Mouse (Mus musculus) MEL (cell line): Measurements from ENCODE around the gene Ccdc187. TPM values are rescaled to one million over a fixed set of nuclear protein-coding genes. Genes with fewer than 3 reads are reported as not detected.

Experiments used
- DNase-seq: peaks from one replicate; pipeline ENCODE4 v3.0.0; 2011; ENCODE audit warnings: low read depth, low spot score
- H3K27ac ChIP-seq: 2 replicates; pipeline ENCODE4 v1.5.1; 2012; ENCODE audit warnings: low read depth, mild to moderate bottlenecking, control low read depth, low read length, moderate library complexity; ENCODE audit not compliant: control insufficient read depth
- H3K27me3 ChIP-seq, 2 experiments: fragments of 150-350 bp in 1 of 2; sonication (generic) in 1 of 2; 2 replicates each; pipeline ENCODE4 v1.6.1; 2012; ENCODE audit warnings: low read length in 2 of 2, mild to moderate bottlenecking in 2 of 2, improper control_type of control experiment in 1 of 2, moderate library complexity in 1 of 2; ENCODE audit not compliant: insufficient read depth in 2 of 2, control insufficient read depth in 1 of 2
- H3K36me3 ChIP-seq, 2 experiments: 2 replicates each; pipeline ENCODE4 v1.6.1; 2012 to 2014; ENCODE audit warnings: low read length in 2 of 2, improper control_type of control experiment in 1 of 2, inconsistent platforms in 1 of 2, mild to moderate bottlenecking in 1 of 2; ENCODE audit not compliant: insufficient read depth in 2 of 2, control insufficient read depth in 1 of 2
- H3K4me1 ChIP-seq, 2 experiments: fragments of 150-350 bp in 1 of 2; sonication (generic) in 1 of 2; 2 replicates each; pipeline ENCODE4 v1.6.1; 2012; ENCODE audit warnings: low read length in 2 of 2, improper control_type of control experiment in 1 of 2, mild to moderate bottlenecking in 1 of 2; ENCODE audit not compliant: insufficient read depth in 2 of 2, control insufficient read depth in 1 of 2
- H3K4me3 ChIP-seq, 2 experiments: fragments of 150-350 bp in 1 of 2; sonication (generic) in 1 of 2; 2 replicates each; pipeline ENCODE4 v1.5.1; 2012; ENCODE audit warnings: low read depth in 2 of 2, low read length in 2 of 2, mild to moderate bottlenecking in 2 of 2, moderate library complexity in 2 of 2, control low read depth in 1 of 2, improper control_type of control experiment in 1 of 2; ENCODE audit not compliant: control insufficient read depth in 1 of 2, insufficient read depth in 1 of 2
- H3K79me2 ChIP-seq: 2 replicates; pipeline ENCODE4 v1.6.1; 2012; ENCODE audit warnings: mild to moderate bottlenecking, low read length, moderate library complexity; ENCODE audit not compliant: control insufficient read depth, poor library complexity, insufficient read depth
- H3K9ac ChIP-seq: 2 replicates; pipeline ENCODE4 v1.6.1; 2012; ENCODE audit warnings: low read depth, mild to moderate bottlenecking, control low read depth, low read length, moderate library complexity; ENCODE audit not compliant: control insufficient read depth, poor library complexity, severe bottlenecking
- H3K9me3 ChIP-seq: fragments of 150-350 bp; sonication (generic); replicated peaks from 2 replicates; pipeline ENCODE4 v1.6.1; 2012; ENCODE audit warnings: mild to moderate bottlenecking, low read length, improper control_type of control experiment, moderate library complexity; ENCODE audit not compliant: insufficient read depth
- E2F4 ChIP-seq: IDR thresholded peaks from 2 replicates; pipeline ENCODE4 v1.6.1; 2011; ENCODE audit warnings: low read depth, low read length, improper control_type of control experiment, borderline replicate concordance
- ELF1 ChIP-seq: IDR thresholded peaks from 2 replicates; pipeline ENCODE4 v1.6.1; 2014; ENCODE audit warnings: low read depth, mild to moderate bottlenecking, inconsistent platforms, low read length, improper control_type of control experiment, moderate library complexity
- EP300 ChIP-seq, 2 experiments: IDR thresholded peaks; 2 replicates each; pipeline ENCODE4 v1.6.1; 2011; ENCODE audit warnings: improper control_type of control experiment in 2 of 2, low read length in 2 of 2, low read depth in 1 of 2, mild to moderate bottlenecking in 1 of 2
- GABPA ChIP-seq: IDR thresholded peaks from 2 replicates; pipeline ENCODE4 v1.6.1; 2012; ENCODE audit warnings: low read depth, mild to moderate bottlenecking, inconsistent platforms, low read length, improper control_type of control experiment, moderate library complexity
- HCFC1 ChIP-seq: IDR thresholded peaks from 2 replicates; pipeline ENCODE4 v1.6.1; 2012; ENCODE audit warnings: low read depth, mild to moderate bottlenecking, inconsistent platforms, low read length, improper control_type of control experiment, moderate library complexity
- JUND ChIP-seq: IDR thresholded peaks from 2 replicates; pipeline ENCODE4 v1.6.1; 2011; ENCODE audit warnings: low read depth, mild to moderate bottlenecking, improper control_type of control experiment, low read length
- KAT2A ChIP-seq: conservative IDR thresholded peaks from 2 replicates; pipeline ENCODE4 v1.6.1; 2012; ENCODE audit warnings: low read depth, low read length, improper control_type of control experiment, inconsistent platforms
- MAFK ChIP-seq: IDR thresholded peaks from 2 replicates; pipeline ENCODE4 v1.6.1; 2011; ENCODE audit warnings: low read depth, mild to moderate bottlenecking, low read length, improper control_type of control experiment, borderline replicate concordance
- MEF2A ChIP-seq: IDR thresholded peaks from 2 replicates; pipeline ENCODE4 v1.6.1; 2014; ENCODE audit warnings: low read depth, mild to moderate bottlenecking, inconsistent platforms, low read length, improper control_type of control experiment; ENCODE audit not compliant: poor library complexity, insufficient replicate concordance, severe bottlenecking; ENCODE audit errors: extremely low read depth
- SMC3 ChIP-seq: IDR thresholded peaks from 2 replicates; pipeline ENCODE4 v1.6.1; 2011; ENCODE audit warnings: low read depth, low read length, improper control_type of control experiment
- TAL1 ChIP-seq: IDR thresholded peaks from 2 replicates; pipeline ENCODE4 v1.6.1; 2012; ENCODE audit warnings: mild to moderate bottlenecking, inconsistent platforms, low read length, moderate library complexity, mixed read lengths
- TCF12 ChIP-seq: IDR thresholded peaks from 2 replicates; pipeline ENCODE4 v1.6.1; 2014; ENCODE audit warnings: low read depth, mild to moderate bottlenecking, inconsistent platforms, low read length, improper control_type of control experiment, moderate library complexity
- UBTF ChIP-seq: IDR thresholded peaks from 2 replicates; pipeline ENCODE4 v1.6.1; 2012; ENCODE audit warnings: low read depth, mild to moderate bottlenecking, inconsistent platforms, low read length, improper control_type of control experiment, moderate library complexity, borderline replicate concordance; ENCODE audit not compliant: insufficient read depth
- ZC3H11A ChIP-seq: IDR thresholded peaks from 2 replicates; pipeline ENCODE4 v1.6.1; 2012; ENCODE audit warnings: low read depth, mild to moderate bottlenecking, inconsistent platforms, low read length, improper control_type of control experiment
- ZMIZ1 ChIP-seq: IDR thresholded peaks from 2 replicates; pipeline ENCODE4 v1.6.1; 2012; ENCODE audit warnings: low read depth, mild to moderate bottlenecking, inconsistent platforms, low read length, improper control_type of control experiment, moderate library complexity
- ZNF384 ChIP-seq: IDR thresholded peaks from 2 replicates; pipeline ENCODE4 v1.6.1; 2012; ENCODE audit warnings: low read depth, mild to moderate bottlenecking, inconsistent platforms, low read length, improper control_type of control experiment
- polyA plus RNA-seq, 2 experiments: library from polyadenylated mRNA; stranded (reverse) in 1 of 2; unstranded in 1 of 2; fragments of >175 nt in 1 of 2; fragments of >200 nt in 1 of 2; gene quantifications; 2 replicates each; pipeline versions ENCODE4 v1.2.1 to v1.2.4; 2012; ENCODE audit warnings: low replicate concordance in 2 of 2, low read depth in 1 of 2; ENCODE audit not compliant: insufficient read length in 2 of 2, insufficient read depth in 1 of 2, missing spikeins in 1 of 2
- total RNA-seq: library from RNA; depleted of rRNA; stranded (reverse); fragments of 300-350 nt; gene quantifications from 2 replicates; pipeline ENCODE4 v1.2.3, GENCODE M21; 2012

The Ccdc187 gene
- total and polyA plus RNA-seq, 3 experiments = not detected

DNA sequence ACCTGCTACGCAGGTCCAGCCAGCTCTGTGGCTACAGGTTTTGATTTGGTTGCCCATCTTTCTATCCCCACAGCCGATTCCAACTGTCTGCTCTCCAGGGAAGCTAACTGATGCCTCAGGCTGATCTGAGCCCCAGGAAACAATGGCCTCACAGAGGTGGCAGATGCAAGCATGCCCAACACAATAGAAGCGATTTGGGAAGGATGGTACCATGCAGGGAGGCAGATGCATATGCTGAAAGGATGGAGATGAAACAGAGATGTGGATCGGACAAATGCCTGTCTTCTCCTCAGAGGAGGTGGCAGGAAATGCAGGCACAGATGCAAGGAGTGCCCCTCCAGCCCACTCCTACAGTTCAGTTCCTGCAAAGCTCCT is 4.5 kb upstream of the Ccdc187 start:
- Histone ChIP-seq H3K36me3 (no peaks in the 10 kb centered on the region), H3K4me3 (no peak overlapping the region), H3K27me3 (peaks cover 0 to 6% of the 10 kb centered on the region in 2 experiments), H3K9me3 (no peaks in the 10 kb centered on the region), H3K4me1 (no peaks in the 10 kb centered on the region), H3K9ac (no peak overlapping the region), H3K79me2 (no peaks in the 10 kb centered on the region), H3K27ac (no peak overlapping the region)
- no peak for TF ChIP-seq SMC3
- DNase-seq = no peak

DNA sequence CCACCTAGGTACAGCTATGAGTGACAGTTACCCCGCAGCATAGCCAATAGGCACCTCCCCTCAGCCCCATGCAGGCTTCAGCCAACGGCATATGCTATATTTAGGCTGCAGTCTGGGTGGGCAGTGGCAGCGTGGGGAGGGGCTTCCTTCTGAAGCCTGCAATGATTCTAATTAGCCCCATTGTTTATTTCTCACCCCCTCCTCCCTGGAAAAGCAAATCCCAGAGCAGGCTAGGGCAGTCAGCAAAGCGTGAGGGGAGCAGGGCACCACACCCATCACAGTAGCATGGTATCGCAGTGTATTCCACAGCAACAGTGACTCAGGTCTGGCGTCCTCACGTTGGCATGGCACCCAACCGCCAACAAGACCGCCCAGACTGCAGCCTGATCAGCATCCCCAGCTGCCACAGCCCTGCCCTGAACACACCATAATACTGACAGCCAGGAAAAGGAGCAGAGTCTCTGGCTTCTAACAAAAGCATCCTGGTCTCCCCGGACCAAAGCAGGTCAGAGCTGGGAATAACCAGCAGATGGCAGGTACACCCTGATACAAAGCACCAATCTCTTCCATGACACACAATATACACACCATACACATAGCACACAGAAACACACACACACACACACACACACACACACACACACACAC is 4.0 kb upstream of the Ccdc187 start:
- Histone ChIP-seq H3K27ac (no peak overlapping the region), H3K4me3 (no peak overlapping the region)
- peak; percentile 19 for DNase-seq

DNA sequence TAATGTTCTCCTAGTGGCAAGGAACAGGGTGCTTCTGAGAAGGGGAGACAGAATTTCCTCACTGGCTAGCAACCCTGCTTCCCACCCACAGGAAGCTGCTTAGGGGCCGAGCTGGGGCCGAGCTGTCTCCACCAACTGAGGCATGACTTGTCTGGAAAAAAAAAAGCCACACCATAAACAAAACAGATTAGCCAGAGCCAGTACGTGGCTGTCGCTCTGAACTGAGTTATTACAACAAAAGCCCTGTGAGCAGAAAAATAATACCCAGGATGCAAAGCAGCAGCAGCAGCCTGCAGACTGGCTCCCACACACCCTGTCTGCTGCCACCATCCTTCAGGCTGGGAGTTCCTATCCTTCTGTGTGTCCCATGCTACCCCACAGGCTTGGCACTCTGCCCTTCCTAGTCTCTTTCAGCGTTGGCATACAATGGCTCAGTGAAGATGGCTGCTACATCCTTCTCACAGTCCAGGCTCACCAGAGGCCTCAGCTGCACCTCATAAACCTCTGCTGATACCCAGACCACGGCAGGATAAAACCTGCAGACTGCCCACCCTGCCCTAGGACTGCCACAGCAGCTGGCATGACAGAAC is 2.3 kb upstream of the Ccdc187 start:
- no peaks in the 10 kb centered on the region for H3K9me3 ChIP-seq
- TF ChIP-seq TCF12 = no peak
- no peak for TF ChIP-seq TAL1
- TF ChIP-seq ZNF384 = no peak
- TF ChIP-seq HCFC1 = no peak
- no peak for TF ChIP-seq KAT2A
- TF ChIP-seq ELF1 = no peak
- no peak for TF ChIP-seq EP300 (IDR thresholded peaks at IDR 0.05; ENCODE audit: low read depth in 1 of 2, low read length in 2 of 2)
- no peak for TF ChIP-seq ZC3H11A
- TF ChIP-seq MAFK = no peak
- no peak for TF ChIP-seq GABPA
- TF ChIP-seq JUND = no peak
- TF ChIP-seq MEF2A = no peak
- DNase-seq = no peak
- no peak overlapping the region for H3K4me3 ChIP-seq
- no peaks in the 10 kb centered on the region for H3K36me3 ChIP-seq
- H3K27me3 ChIP-seq = peaks cover 0 to 6% of the 10 kb centered on the region in 2 experiments; a peak in 3 of 4 replicates
- no peaks in the 10 kb centered on the region for H3K4me1 ChIP-seq
- H3K27ac ChIP-seq = no peak overlapping the region
- no peak overlapping the region for H3K9ac ChIP-seq
- H3K79me2 ChIP-seq = no peaks in the 10 kb centered on the region

More for the DNA sequence above, 4.0 kb upstream of the Ccdc187 start:
- no peaks in the 10 kb centered on the region for H3K9me3 ChIP-seq
- H3K36me3 ChIP-seq = no peaks in the 10 kb centered on the region
- TF ChIP-seq UBTF (no peak), ZMIZ1 (no peak), E2F4 (no peak)
- no peak overlapping the region for H3K9ac ChIP-seq
- H3K4me1 ChIP-seq = no peaks in the 10 kb centered on the region
- H3K79me2 ChIP-seq = no peaks in the 10 kb centered on the region
- H3K27me3 ChIP-seq = peaks cover 0 to 6% of the 10 kb centered on the region in 2 experiments
